Comparison of ENCODE assay signal across 8 mouse cellular contexts in genomic region chr7:30588676-30589434, GRCm38 (mm10). TPM values are rescaled to one million over a fixed set of nuclear protein-coding genes. Genes with fewer than 3 reads are reported as not detected.
A peak's percentile ranks its signal among the peaks of the same experiment; 100 is the strongest.
DNase-seq lines count a peak whose midpoint lies in the region; ATAC-seq and TF ChIP-seq lines count a peak whose summit lies in the region.

Gene Kmt2b, minus strand, starts transcription at chr7:30588726.

- peak within 1 kb of the TSS; percentile 99 for H3K9ac ChIP-seq in hindbrain, postnatal 0 days (replicated peaks; ENCODE audit: low read length)

- intact Hi-C loops in gastrocnemius, adult 2 months (cut with DNase I) = loop anchor here (1.0 to 2.0 kb wide), 2 partner anchors 24 to 34 kb away; no protein-coding TSS in a partner anchor
- intact Hi-C loops in left cerebral cortex, adult 2 months (cut with DNase I) = loop anchor here (2.0 to 10.0 kb wide), 6 partner anchors 20 to 368 kb away; partner anchors contain the start of genes Cox6b1, Ffar1, Gm49396 and Psenen

- peak within 1 kb of the TSS; percentile 93 for H3K4me2 ChIP-seq in hindbrain, postnatal 0 days (ENCODE audit: low read depth, low read length)

- whole genome bisulfite sequencing in hindbrain, postnatal 0 days = under 1% methylated on average over 44 of the region's 68 CpGs

- H3K4me3 ChIP-seq in gastrocnemius, adult 2 months = peak within 1 kb of the TSS; percentile 98
- peak within 1 kb of the TSS; percentile 95 for H3K4me3 ChIP-seq in hindbrain, postnatal 0 days (ENCODE audit: low read length)
- H3K4me3 ChIP-seq in left cerebral cortex, adult 2 months = peak within 1 kb of the TSS; percentile 74

- H3K36me3 ChIP-seq in hindbrain, postnatal 0 days (ENCODE audit: insufficient read depth, low read length) = peaks cover 21% of the 10 kb centered on the region

- H3K27ac ChIP-seq in gastrocnemius, adult 2 months = peak within 1 kb of the TSS; percentile 97
- H3K27ac ChIP-seq in hindbrain, postnatal 0 days = peak within 1 kb of the TSS; percentile 96
- H3K27ac ChIP-seq in left cerebral cortex, adult 2 months = peak within 1 kb of the TSS; percentile 91

- TF ChIP-seq CTCF in gastrocnemius, adult 2 months (IDR thresholded peaks at IDR 0.05) = no peak
- TF ChIP-seq CTCF in hindbrain, postnatal 0 days (IDR thresholded peaks at IDR 0.05; ENCODE audit: low read depth) = no peak
- TF ChIP-seq CTCF in left cerebral cortex, adult 2 months (IDR thresholded peaks at IDR 0.05) = no peak

- H3K27me3 ChIP-seq in hindbrain, postnatal 0 days (ENCODE audit: insufficient read depth, low read length) = no peaks in the 10 kb centered on the region

- peak; percentile 78 for ATAC-seq in common myeloid progenitor, adult 5-6 weeks (replicated peaks; ENCODE audit: low read depth, poor library complexity, severe bottlenecking)
- ATAC-seq in hindbrain, postnatal 0 days = peak; percentile 96
- peak; percentile 90 for ATAC-seq in megakaryocyte, adult 5-6 weeks (ENCODE audit: poor library complexity, severe bottlenecking)

- DNase-seq in ZHBTc4 (ENCODE audit: low read depth, low spot score) = peak; percentile 100
- DNase-seq in gastrocnemius, adult 2 months = peak; percentile 99
- peak; percentile 98 for DNase-seq in hindbrain, postnatal 0 days (ENCODE audit: low spot score)
- DNase-seq in left cerebral cortex, adult 2 months (ENCODE audit: extremely low spot score in 1 of 2, low spot score in 2 of 2) = peak; percentile 95 to 97
- peak; percentile 94 to 95 for DNase-seq in right cerebral cortex, adult 2 months (ENCODE audit: low spot score in 2 of 2)
- DNase-seq in urinary bladder, postnatal 14 days (ENCODE audit: low spot score) = peak; percentile 98

- H3K4me1 ChIP-seq in hindbrain, postnatal 0 days (ENCODE audit: insufficient read depth, low read length) = peaks cover 8% of the 10 kb centered on the region

- no peaks in the 10 kb centered on the region for H3K9me3 ChIP-seq in hindbrain, postnatal 0 days (ENCODE audit: low read length)

RNA-seq across cellular contexts. Expression of gene Kmt2b, which starts in this region (rescaled TPM):
- 8.9 and 24.9 TPM in 2 replicates for total RNA-seq in common myeloid progenitor, adult 5-6 weeks (2017)
- total RNA-seq in gastrocnemius, adult 2 months (2021) = 10 to 100 TPM; 13.3 to 16.3 TPM
- total RNA-seq in hindbrain, postnatal 0 days (2014; rRNA removed) = 27.1 and 36.7 TPM in 2 replicates
- polyA plus RNA-seq in hindbrain, postnatal 0 days (2015; fragmentation: Nextera tagmentation; extraction: Ambion mirVana) = 6.7 and 7.1 TPM in 2 replicates
- 10 to 100 TPM; 53.4 to 57.4 TPM for total RNA-seq in left cerebral cortex, adult 2 months (2021)
- 60.9 and 78.2 TPM in 2 replicates for total RNA-seq in megakaryocyte, adult 5-6 weeks (2015)
- total RNA-seq in megakaryocyte, adult 5-6 weeks (2017) = 8.0 and 24.3 TPM in 2 replicates

Comparison
In these comparisons a context has a peak if more than half of its experiments do, and no peak if none do; other contexts are left out.
1. Peak in every context shown above with its lines: DNase-seq, ATAC-seq, H3K4me3 ChIP-seq and H3K27ac ChIP-seq.